Mouse (Mus musculus): ENCODE results near the gene Tmem132b. TPM values are rescaled to one million over a fixed set of nuclear protein-coding genes. Genes with fewer than 3 reads are reported as not detected.

Tmem132b gene
- total RNA-seq, 4 experiments from 2014 or later: 1.4 to 5.2 (median 3.5) TPM

- no peak for DNase-seq
These were observed 16.6 kb upstream of the Tmem132b start for GRCm38 (mm10) chr5:125515006-125515405.

- DNase-seq: no peak
These were observed 12.9 kb upstream of the Tmem132b start for GRCm38 (mm10) chr5:125518640-125519039.

- DNase-seq: no peak
These were observed 10.5 kb upstream of the Tmem132b start for GRCm38 (mm10) chr5:125520930-125521590.

GRCm38 (mm10) chr5:125523361-125523760 is 8.2 kb upstream of the Tmem132b start:
- DNase-seq: no peak

GRCm38 (mm10) chr5:125525516-125525915 is 6.1 kb upstream of the Tmem132b start:
- DNase-seq: no peak

GRCm38 (mm10) chr5:125526464-125526863 is 5.1 kb upstream of the Tmem132b start:
- no peak for DNase-seq

GRCm38 (mm10) chr5:125529109-125529508 is 2.5 kb upstream of the Tmem132b start:
- no peak for DNase-seq

GRCm38 (mm10) chr5:125532191-125532544 is 594 bp downstream of the Tmem132b start:
- DNase-seq: no peak

- no peak for DNase-seq
These were observed 1.1 kb downstream of the Tmem132b start for GRCm38 (mm10) chr5:125532545-125533224.

GRCm38 (mm10) chr5:125533225-125533900 is 1.8 kb downstream of the Tmem132b start:
- no peak for DNase-seq

- no peak for DNase-seq
These were observed 2.6 kb downstream of the Tmem132b start for GRCm38 (mm10) chr5:125534168-125534610.

GRCm38 (mm10) chr5:125534611-125535324 is 3.2 kb downstream of the Tmem132b start:
- no peak for DNase-seq

- no peak for DNase-seq
These were observed 13.5 kb downstream of the Tmem132b start for GRCm38 (mm10) chr5:125545090-125545489.

GRCm38 (mm10) chr5:125546293-125546692 is 14.7 kb downstream of the Tmem132b start:
- DNase-seq: no peak

- no peak for DNase-seq
These were observed 18.3 kb downstream of the Tmem132b start for GRCm38 (mm10) chr5:125549750-125550489.

GRCm38 (mm10) chr5:125555732-125556131 is 24.2 kb downstream of the Tmem132b start:
- DNase-seq: no peak

- DNase-seq: no peak
These were observed 31.9 kb downstream of the Tmem132b start for GRCm38 (mm10) chr5:125563492-125563891.

GRCm38 (mm10) chr5:125565725-125566124 is 34.2 kb downstream of the Tmem132b start:
- DNase-seq: no peak

- no peak for DNase-seq
These were observed 36.9 kb downstream of the Tmem132b start for GRCm38 (mm10) chr5:125568457-125568856.

- DNase-seq: no peak
These were observed 40.4 kb downstream of the Tmem132b start for GRCm38 (mm10) chr5:125572011-125572410.

- no peak for DNase-seq
These were observed 43.3 kb downstream of the Tmem132b start for GRCm38 (mm10) chr5:125574886-125575285.

GRCm38 (mm10) chr5:125575866-125576265 is 44.3 kb downstream of the Tmem132b start:
- DNase-seq: no peak

Data from adrenal gland, adult 8-10 months (tissue).